Mouse (Mus musculus): ENCODE measurements around the gene Slc16a12. TPM values are rescaled to one million over a fixed set of nuclear protein-coding genes. Genes with fewer than 3 reads are reported as not detected.

The Slc16a12 gene
- total RNA-seq, 2 experiments from 2014 or later: not detected

DNA sequence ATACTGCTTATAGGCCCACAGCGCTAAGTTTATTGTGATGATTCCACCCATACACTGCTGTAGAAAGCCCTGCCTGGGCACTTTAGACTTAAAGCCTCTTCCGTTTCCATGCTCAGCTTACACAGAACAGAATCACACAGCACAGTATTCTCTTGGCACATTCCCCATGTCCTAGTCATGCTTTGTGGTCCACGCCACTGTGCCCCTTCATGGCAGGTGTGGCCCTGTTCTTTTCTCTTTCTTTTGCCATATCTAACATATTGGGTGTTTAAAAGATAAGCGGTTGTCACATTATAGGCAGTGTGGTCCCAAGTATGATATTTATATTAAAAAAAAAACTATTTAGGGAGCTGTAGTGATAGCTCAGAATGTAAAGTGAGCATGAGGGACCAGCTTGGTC, 16.5 kb downstream of the Slc16a12 start:
- no peak for ATAC-seq (replicated peaks; ENCODE audit: low FRiP score, poor library complexity, severe bottlenecking)

DNA sequence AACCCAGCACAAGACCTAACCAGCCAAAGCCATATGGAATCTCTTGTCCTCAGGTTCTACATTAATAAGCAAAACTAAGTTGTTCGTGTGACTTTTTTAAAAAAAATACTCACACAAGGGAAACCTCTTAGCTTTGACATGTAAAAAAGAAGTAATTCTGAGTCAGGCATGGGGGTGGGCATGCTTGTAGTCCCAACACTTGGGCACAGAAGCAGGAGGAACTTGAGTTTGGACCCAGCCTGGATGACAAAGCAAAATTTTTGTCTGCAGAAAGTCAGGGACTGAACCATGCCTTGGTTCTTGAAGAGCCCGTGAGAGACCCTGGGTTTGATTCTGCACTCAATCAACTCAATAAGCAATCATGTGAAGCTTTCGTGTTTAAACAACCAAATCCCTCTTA, 17.6 kb downstream of the Slc16a12 start:
- ATAC-seq (replicated peaks; ENCODE audit: low FRiP score, poor library complexity, severe bottlenecking): no peak

DNA sequence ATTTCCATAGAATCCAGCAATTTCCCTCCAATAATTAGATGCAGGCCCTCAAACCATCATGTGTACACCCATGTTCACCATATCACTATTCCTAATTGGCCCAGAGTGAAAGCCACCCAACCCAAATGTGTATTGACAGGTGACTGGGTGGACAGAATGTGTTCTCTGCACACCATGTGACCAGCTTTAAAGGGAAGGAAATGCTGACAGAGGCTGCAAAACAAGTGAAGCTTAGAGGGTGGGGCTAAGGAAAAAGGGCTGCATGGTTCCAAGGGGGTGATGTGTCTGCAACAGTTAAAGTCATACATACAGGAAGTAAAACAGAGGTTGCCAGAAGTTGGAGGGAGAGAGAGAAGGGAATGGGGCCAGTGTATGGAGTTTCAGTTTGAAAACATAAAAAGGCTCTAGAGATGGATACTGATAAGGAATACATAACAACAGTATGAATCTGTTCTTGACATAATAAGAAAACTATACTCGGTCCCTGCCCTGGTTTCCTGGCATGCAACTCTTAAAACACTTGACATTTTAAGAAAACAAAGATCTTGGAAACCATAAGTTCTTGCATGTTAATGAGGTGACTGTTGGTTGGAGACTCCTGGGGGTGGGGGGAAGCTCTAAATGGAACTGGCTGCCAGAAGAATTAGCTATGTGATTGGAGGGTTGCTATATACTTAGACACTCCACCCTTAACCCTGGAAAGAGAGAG, 20.7 kb downstream of the Slc16a12 start:
- ATAC-seq (replicated peaks; ENCODE audit: low FRiP score, poor library complexity, severe bottlenecking): no peak

DNA sequence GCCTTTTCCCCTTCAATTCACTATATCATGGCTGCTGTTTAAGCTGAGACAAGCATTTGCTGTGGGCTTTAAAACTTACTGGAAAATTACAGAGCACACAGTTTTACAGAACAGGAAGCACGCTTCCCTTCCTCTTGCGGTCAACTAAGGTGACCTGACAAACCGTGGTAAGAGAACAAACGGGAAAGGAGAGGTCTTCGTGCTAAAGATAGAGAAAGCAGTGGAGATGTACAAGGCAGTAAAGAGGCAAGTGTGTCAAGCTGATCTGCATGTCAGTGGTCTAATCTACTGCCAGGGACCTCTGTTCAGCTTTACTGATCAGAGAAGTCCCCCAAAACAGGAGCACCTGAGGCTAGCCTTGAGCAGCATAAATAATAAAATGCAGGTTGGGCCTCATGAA, 21.7 kb downstream of the Slc16a12 start:
- ATAC-seq (replicated peaks; ENCODE audit: low FRiP score, poor library complexity, severe bottlenecking): no peak

DNA sequence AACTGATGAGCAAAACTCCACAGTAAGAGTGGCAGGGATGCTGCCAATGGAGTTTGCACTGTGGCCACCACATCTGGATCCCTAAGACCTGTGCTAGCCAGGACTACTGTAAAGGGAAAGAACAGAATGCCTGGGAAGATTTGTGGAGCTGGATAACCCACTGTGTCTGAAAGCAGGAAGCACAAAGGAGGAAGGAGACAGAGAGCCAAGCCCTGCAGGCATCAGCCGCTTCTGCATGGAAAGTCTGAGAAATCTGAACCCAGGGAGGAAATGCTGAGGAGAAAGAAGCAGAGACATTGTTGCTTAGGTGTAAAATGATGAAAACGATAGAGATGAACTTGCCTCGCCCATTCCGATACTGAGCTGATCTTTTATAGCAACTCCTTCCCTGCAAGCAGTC, 22.5 kb downstream of the Slc16a12 start:
- ATAC-seq (replicated peaks; ENCODE audit: low FRiP score, poor library complexity, severe bottlenecking): no peak

DNA sequence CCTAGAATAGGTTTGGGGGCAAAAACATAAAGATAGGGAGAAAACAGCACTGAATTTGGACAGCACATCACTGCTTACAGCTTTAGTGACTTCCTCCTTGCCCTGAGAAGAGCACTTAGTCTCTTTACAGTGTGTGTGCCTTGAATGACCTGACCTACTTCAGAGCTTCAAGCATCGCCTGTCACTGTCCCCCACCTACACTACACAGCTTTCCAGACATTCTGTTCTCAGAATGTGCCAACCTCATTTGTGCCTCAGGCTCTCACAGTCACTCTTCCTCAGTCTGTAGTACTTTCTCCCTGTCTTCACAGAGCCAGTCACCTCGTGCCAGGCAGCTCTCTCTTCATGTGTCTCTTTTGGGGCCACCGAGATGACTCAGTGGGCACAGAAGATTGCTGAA, 24.5 kb downstream of the Slc16a12 start:
- ATAC-seq (replicated peaks; ENCODE audit: low FRiP score, poor library complexity, severe bottlenecking): no peak

DNA sequence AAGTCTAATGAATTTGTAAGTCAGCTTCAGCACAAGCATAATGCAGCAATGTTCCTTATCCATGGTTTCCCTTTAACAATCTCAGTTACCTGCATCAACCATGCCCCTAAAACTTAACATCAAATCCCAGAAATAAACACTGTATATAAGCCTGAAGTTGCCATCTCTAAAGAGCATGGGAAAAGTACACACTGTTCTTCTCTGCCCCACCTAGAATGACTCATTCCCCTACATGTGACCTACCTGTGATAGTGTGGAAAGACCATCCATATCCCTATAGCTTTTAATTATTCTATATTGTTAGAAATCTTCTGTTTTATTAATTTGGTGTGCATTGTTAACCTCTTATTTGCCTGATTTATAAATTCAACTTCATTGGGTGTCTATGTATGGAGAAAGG, 27.0 kb downstream of the Slc16a12 start:
- ATAC-seq (replicated peaks; ENCODE audit: low FRiP score, poor library complexity, severe bottlenecking): no peak

DNA sequence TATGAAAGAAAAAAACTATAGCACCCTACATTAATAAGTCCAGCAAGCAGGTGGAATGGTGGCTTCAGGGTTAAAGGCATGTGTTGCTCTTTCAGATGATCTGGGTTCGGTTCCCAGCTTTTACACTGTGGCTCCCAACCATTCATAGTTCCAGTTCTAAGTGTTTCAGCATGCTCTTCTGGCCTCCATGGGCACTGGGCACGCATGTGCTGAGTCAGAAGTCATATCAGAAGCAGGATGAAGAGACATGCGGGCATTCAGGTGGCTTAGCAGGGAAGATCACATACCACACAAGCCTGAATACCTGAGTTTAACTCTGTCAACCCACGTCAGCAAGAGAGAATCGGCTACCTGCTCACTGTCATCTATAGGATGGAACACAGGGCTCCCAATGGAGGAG, 28.1 kb downstream of the Slc16a12 start:
- ATAC-seq (replicated peaks; ENCODE audit: low FRiP score, poor library complexity, severe bottlenecking): no peak

DNA sequence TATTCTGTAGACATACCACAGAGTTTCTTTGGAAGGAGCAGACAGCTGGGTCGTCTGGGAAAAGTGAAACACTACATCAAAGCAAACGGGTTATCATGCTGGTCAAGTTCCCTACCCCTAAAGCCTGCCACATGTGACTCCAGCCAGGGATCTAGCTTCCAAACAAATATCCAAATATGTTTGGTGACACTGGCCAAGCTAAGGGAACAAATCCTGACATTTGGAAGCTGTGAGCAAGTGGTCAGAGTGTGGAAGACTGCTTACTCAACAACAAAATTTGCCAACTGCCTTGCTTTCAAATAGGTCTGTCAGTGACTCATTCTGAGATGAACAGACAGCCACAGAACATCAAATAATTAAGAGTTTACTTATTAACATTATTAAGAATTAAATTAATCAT, 28.6 kb downstream of the Slc16a12 start:
- ATAC-seq (replicated peaks; ENCODE audit: low FRiP score, poor library complexity, severe bottlenecking): no peak

DNA sequence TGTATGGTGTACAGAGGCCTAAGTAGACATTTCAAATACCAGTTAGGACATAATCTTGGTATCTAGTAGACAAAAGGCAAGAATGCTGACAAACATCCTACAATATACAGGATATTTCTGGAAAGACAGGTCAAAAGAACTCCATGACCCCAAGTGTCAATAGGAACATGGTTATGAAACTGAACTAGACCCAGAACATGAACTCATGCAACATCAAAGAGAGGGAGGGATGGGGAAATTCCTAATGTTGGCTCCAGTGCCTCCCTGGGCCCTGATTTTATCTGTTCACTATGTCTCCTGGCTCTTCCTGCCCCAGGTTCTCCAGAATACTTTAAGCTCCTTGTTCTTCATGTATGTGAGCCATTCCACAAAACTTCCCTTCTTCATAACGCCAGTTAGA, 31.2 kb downstream of the Slc16a12 start:
- ATAC-seq (replicated peaks; ENCODE audit: low FRiP score, poor library complexity, severe bottlenecking): no peak

DNA sequence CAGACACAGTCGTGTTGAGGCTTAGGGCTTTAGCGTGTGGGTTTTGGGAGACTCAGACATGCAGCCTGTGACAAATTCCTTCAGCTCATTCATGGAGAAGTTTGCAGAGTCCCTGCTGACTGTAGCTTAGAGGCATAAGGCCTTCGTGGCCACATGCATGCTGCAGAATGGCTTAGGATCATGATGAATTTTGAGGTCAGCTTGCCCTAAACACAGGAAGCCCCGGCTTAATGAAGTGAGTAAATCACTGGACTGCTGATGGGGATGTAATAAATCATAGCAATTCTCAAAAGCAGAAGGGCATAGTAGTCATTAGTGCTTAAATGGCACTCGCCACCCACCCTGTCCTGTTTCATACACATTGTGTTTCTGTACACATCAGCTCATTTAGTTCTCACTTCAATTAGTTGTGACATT, 32.8 kb downstream of the Slc16a12 start:
- no peak for ATAC-seq (replicated peaks; ENCODE audit: low FRiP score, poor library complexity, severe bottlenecking)

DNA sequence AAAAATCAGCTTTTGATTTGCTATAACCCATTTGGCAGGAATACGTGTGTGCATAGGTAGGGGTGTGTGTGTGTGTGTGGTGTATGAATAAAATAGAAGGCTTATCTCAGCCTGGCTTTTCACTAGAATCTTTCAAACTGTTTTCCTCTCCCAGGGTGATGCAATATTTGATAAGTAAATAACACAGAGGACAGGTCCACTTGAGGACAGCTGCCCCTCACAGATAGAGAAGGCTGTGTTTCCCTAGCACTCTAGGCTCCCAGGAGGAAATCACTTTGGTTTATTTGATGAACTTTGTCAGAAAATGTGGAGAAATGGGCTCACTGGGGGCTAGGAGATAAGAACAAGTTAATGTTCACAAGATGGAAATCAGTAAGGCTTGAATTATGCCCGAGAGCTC, 35.0 kb downstream of the Slc16a12 start:
- no peak for ATAC-seq (replicated peaks; ENCODE audit: low FRiP score, poor library complexity, severe bottlenecking)

DNA sequence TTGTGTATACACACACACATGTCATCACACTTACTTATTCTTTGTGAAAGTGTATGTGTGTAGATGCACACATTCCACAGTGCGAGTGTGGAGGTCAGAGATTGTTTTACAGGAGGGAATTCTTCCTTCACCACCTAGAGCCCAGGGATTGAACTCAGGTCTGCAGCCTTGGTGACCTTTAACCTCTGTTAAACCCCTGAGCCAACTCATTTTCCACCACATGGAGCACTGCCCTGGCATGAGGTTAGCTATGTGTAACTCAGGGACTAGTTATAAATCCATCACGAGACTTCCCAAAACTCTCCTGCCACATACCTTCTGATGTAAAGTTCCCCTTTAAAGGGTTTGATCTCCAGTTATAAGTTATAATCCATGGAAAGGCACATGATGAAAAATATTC, 38.9 kb downstream of the Slc16a12 start:
- no peak for ATAC-seq (replicated peaks; ENCODE audit: low FRiP score, poor library complexity, severe bottlenecking)

DNA sequence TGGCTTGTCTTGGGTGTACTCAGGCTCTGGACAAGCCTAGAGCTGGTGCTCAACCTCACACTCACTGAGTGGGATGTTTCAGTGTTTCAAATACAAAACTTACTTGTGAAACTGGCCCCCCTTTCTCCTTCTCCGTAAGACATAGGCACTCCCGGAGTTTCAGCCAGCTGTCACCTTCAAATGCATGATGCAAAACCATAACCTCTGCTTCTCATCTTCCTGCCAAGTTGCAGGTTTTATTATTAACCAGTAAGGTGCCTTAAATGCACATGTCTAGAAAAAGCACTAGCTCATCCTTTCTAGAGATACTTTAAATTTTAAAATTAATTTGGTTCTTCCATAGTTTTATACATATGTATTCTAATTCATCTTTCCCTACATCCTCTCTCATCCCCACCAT, 39.5 kb downstream of the Slc16a12 start:
- ATAC-seq (replicated peaks; ENCODE audit: low FRiP score, poor library complexity, severe bottlenecking): no peak

DNA sequence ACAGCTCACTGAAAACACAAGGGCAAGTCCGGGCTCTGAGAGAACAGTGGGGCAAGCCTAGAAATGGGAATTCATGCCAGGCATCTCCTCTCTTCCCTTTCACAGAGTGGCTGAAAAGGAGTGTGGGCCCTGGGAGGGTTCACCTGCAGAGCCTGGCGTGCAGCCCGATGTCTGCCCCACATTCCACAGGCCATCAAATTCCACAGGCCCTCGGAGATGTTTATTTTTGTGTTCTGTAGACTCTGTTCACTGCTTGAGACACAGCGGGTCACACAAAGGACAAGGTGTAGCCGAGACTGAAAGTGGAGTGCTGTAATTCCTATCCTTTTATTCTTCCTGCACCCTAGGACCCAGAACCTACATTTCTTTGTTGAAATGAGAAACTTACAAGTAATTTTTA, 40.8 kb downstream of the Slc16a12 start:
- ATAC-seq (replicated peaks; ENCODE audit: low FRiP score, poor library complexity, severe bottlenecking): no peak

DNA sequence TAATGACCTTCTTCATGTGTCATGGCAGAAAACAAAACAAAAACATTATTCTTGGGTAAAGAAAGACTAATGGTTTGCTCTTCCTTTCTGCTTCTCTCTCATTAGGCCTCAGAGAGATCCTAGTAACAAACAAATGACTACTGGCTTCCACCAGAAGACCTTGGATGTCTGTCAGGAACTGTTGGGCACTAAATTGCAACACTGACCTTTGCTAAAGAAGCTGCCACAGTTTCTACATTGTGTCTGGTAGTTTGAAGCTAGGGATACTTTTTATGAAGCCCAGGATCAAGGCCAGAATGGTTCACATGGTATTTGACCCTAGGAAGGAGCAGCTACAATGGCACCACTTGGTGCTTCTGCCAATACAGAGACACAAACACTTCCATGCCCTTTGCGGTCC, 41.9 kb downstream of the Slc16a12 start:
- ATAC-seq (replicated peaks; ENCODE audit: low FRiP score, poor library complexity, severe bottlenecking): no peak

DNA sequence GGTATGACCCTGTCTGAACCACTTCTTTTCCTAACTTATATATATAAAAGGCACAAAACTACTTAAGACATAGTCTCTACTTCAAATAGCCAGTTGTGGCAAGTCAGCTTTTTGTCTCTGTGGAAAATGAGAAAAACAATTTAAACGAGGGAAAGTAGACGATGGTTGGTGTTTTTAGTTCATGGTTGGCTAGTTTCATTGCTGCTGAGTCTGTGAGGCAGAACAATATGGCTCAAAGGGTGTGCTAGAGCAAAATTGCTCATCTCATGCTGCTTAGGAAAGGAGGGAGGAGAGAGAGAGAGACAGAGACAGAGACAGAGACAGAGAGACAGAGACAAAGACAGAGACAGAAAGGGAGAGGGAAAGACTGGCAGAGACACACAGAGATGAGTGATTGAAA, 47.8 kb downstream of the Slc16a12 start:
- no peak for ATAC-seq (replicated peaks; ENCODE audit: low FRiP score, poor library complexity, severe bottlenecking)

DNA sequence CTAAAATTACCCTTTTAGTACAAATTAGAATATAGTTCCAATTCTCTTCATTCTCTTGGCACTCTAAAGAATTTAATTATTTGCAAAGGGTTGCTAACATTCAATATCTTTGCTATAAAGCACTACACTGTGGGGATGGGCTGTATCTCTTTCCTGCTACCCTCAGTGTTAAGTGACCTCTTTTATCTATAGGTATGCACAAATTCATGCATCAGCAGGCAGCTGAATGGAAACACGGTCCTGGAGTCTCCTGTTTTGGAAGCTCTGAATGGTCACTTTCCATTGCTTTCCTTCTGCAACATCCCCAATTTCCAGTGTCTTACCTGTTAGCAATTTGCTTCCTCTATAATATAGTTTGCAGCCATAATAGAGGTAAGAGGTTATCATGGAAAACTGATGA, 48.2 kb downstream of the Slc16a12 start:
- ATAC-seq (replicated peaks; ENCODE audit: low FRiP score, poor library complexity, severe bottlenecking): no peak

DNA sequence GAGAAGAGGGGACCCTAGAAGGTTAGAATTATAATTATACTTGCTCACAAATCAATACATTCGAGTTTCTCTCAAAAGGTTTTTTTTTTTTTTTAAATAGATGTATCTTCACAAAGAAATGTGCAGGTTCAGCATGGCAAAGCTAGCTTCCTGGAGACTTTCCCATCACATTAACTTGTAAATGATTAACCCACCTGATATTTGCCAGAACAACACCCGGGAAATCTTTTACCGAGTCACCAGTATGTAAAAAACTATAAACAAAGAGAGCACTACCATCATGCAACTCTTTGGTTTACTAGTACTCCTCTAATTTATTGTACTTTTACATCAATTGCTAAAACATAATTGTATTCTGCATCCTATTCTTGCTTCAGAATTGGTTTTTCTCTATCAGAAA, 48.7 kb downstream of the Slc16a12 start:
- no peak for ATAC-seq (replicated peaks; ENCODE audit: low FRiP score, poor library complexity, severe bottlenecking)

DNA sequence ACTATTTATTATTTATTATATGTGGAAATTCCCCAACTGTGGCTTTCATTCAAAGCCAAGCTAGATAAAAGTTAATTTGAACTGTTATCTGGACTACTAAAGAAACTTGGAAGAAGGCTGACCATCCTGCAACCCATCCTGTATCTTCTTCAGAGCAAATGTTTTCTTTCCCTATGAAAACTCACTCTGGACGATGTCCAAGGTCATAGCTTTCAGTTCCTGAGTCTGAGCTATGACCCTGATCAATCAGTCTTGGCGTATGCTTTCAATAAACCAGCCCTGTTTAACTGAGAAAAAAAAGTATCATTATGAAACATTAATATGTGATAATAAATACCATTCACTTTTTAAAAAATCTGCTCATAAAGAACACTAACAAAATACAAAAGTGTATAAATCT, 49.6 kb downstream of the Slc16a12 start:
- ATAC-seq (replicated peaks; ENCODE audit: low FRiP score, poor library complexity, severe bottlenecking): no peak

DNA sequence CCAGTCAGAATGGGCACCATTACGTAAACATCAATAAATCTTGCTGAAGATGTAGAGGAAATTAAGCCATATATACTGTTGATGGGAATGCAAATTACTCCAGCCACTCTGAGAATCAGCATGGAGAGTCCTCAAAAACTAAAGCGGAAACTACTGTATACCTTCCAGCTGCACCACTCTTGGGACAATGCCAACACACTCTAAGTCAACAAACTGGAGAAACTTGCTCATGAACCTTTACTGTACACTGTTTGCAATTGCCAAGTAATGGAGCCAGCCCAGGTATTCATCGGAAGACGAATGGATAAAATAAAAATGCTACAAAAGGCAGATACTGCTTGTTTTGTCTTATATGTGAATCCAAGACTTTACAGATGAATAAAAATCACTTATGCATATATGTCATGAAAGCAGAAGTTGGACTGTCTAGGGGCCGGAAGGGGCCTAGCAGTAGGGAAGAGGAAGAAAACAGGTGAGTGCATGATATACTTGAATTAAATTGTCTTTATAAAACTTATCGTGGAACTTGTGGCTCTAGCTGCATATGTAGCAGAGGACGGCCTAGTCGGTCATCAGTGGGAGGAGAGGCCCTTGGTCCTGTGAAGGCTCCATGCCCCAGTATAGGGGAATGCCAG, 50.6 kb downstream of the Slc16a12 start:
- ATAC-seq (replicated peaks; ENCODE audit: low FRiP score, poor library complexity, severe bottlenecking): no peak

DNA sequence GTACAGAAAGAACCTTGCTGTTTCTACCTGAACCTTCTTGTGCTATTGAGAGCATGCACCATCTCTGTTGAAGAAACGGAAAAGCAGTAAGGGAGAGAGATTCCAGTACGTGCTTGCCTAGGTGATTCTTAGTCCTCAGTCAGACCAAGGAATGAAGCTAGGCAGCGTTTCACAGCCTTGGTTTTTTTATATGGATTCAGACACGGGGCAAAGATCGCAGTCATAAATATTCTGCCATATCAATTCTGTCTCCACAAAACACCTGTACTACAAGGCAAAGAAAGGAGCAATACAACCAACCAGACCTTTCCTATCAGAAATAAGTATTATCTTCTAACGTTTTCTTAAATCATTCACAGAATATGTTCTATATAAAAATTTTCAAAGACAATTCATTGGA, 55.7 kb downstream of the Slc16a12 start:
- no peak for ATAC-seq (replicated peaks; ENCODE audit: low FRiP score, poor library complexity, severe bottlenecking)

Measured in erythroid progenitor cell, adult 5-6 weeks (primary cell).